ENCODE assay signal across 15 mouse cellular contexts in the genomic region with DNA sequence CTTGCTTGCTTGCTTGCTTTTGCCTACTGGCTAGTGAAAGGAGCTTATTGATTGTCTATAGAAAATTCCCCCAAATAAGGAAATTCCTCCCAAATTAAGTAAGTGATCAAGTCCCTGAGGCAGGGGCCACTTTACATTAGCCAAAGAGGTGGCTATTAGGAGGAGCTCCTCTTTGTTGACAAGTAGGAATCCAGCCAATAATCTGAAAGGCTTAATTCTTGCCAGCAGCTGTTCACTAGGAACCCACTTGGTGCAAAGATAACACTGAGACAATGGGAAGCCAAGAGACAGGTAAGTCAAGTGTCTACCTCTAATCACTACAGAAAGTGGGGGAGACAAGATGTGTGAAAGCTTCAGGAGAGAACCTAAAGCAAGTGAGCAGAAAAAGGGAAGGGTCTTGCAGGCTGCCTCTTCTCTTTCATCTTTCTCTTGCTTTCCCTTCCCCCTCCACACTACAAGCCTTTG.
DNase-seq lines count a peak whose midpoint lies in the region; ATAC-seq and TF ChIP-seq lines count a peak whose summit lies in the region.
"Had no signal": no experiment of that assay in that cellular context is flagged by ENCODE, and none has a peak within 500 bp of the region (broad histone marks: within the 10 kb centered on the region; RNA-seq: fewer than 3 reads in every experiment).

No protein-coding gene starts in this region.

- H3K9ac ChIP-seq in forebrain, postnatal 0 days = no peak overlapping the region
- no peak overlapping the region for H3K9ac ChIP-seq in neural tube, embryonic 14.5 days (replicated peaks; ENCODE audit: low read depth, low read length)
- H3K9ac ChIP-seq: lung, embryonic 14.5 days had no signal

- H3K9me3 ChIP-seq in forebrain, embryonic 10.5 days = no peaks in the 10 kb centered on the region
- no peaks in the 10 kb centered on the region for H3K9me3 ChIP-seq in forebrain, postnatal 0 days (ENCODE audit: low read length)
- no peaks in the 10 kb centered on the region for H3K9me3 ChIP-seq in midbrain, embryonic 10.5 days (replicated peaks)
- no peaks in the 10 kb centered on the region for H3K9me3 ChIP-seq in neural tube, embryonic 14.5 days (ENCODE audit: control insufficient read depth, low read length)
- H3K9me3 ChIP-seq: heart, embryonic 13.5 days; megakaryocyte, embryonic 14.5 days had no signal

- TF ChIP-seq CTCF in forebrain, postnatal 0 days (IDR thresholded peaks at IDR 0.05; ENCODE audit: low read depth) = no peak

- H3K36me3 ChIP-seq in forebrain, embryonic 10.5 days (replicated peaks) = no peaks in the 10 kb centered on the region
- H3K36me3 ChIP-seq in forebrain, postnatal 0 days (ENCODE audit: insufficient read depth) = no peaks in the 10 kb centered on the region
- no peaks in the 10 kb centered on the region for H3K36me3 ChIP-seq in midbrain, embryonic 10.5 days
- no peaks in the 10 kb centered on the region for H3K36me3 ChIP-seq in neural tube, embryonic 14.5 days (ENCODE audit: control insufficient read depth, insufficient read depth, low read length)
- H3K36me3 ChIP-seq: heart, embryonic 13.5 days had no signal

- no peak overlapping the region for H3K4me2 ChIP-seq in forebrain, postnatal 0 days (ENCODE audit: low read depth)
- no peak overlapping the region for H3K4me2 ChIP-seq in neural tube, embryonic 14.5 days (ENCODE audit: low read depth, low read length)
- H3K4me2 ChIP-seq: heart, embryonic 13.5 days; lung, embryonic 14.5 days had no signal

- H3K27me3 ChIP-seq in forebrain, embryonic 10.5 days (ENCODE audit: poor library complexity, severe bottlenecking) = no peaks in the 10 kb centered on the region
- no peaks in the 10 kb centered on the region for H3K27me3 ChIP-seq in forebrain, postnatal 0 days (ENCODE audit: insufficient read depth, low read length)
- H3K27me3 ChIP-seq in midbrain, embryonic 10.5 days (ENCODE audit: low read depth, poor library complexity, severe bottlenecking) = no peaks in the 10 kb centered on the region
- no peaks in the 10 kb centered on the region for H3K27me3 ChIP-seq in neural tube, embryonic 14.5 days (ENCODE audit: control insufficient read depth, insufficient read depth, low read length)
- H3K27me3 ChIP-seq: heart, embryonic 13.5 days had no signal

- DNase-seq in forebrain, embryonic 10.5 days (ENCODE audit: extremely low spot score, low spot score) = no peak
- DNase-seq in forebrain, postnatal 0 days = peak; percentile 18
- DNase-seq in midbrain, embryonic 10.5 days (ENCODE audit: low spot score) = no peak
- DNase-seq in adrenal gland, adult (ENCODE audit: inconsistent age in 2 of 2, low spot score in 1 of 2) = no peak
- DNase-seq: cerebellum, adult 18-20 months; gastrocnemius, postnatal 36 days; lung, embryonic 14.5 days; right cerebral cortex, postnatal 25 days; thymus, adult 2 months had no signal

- peaks cover 39% of the 10 kb centered on the region for H3K4me1 ChIP-seq in forebrain, embryonic 10.5 days
- H3K4me1 ChIP-seq in forebrain, postnatal 0 days (ENCODE audit: insufficient read depth) = peaks cover 13% of the 10 kb centered on the region
- H3K4me1 ChIP-seq in midbrain, embryonic 10.5 days = peaks cover 48% of the 10 kb centered on the region
- H3K4me1 ChIP-seq in neural tube, embryonic 14.5 days (ENCODE audit: control insufficient read depth, insufficient read depth, low read length) = peaks cover 19% of the 10 kb centered on the region

- peak overlapping the region; percentile 21; the same call in 1 of the 2 replicates for H3K4me3 ChIP-seq in forebrain, embryonic 10.5 days
- H3K4me3 ChIP-seq in forebrain, postnatal 0 days (ENCODE audit: low read depth, low read length) = no peak overlapping the region
- H3K4me3 ChIP-seq in midbrain, embryonic 10.5 days = peak overlapping the region; percentile 40; the same call in 1 of the 2 replicates
- H3K4me3 ChIP-seq in neural tube, embryonic 14.5 days (ENCODE audit: low read depth, low read length) = no peak overlapping the region
- H3K4me3 ChIP-seq: heart, embryonic 13.5 days; megakaryocyte, embryonic 14.5 days had no signal

- H3K27ac ChIP-seq in forebrain, embryonic 10.5 days = peak overlapping the region; percentile 85
- 0 out of 2 replicates have a peak overlapping the region, but pooled peaks have one; percentile 57 for H3K27ac ChIP-seq in forebrain, postnatal 0 days (ENCODE audit: low read depth, low read length)
- H3K27ac ChIP-seq in midbrain, embryonic 10.5 days (replicated peaks) = peak overlapping the region; percentile 94
- peak overlapping the region; percentile 85 for H3K27ac ChIP-seq in neural tube, embryonic 14.5 days (ENCODE audit: low read depth, low read length)
- H3K27ac ChIP-seq: heart, embryonic 13.5 days had no signal

- no peak for ATAC-seq in forebrain, postnatal 0 days
- no peak for ATAC-seq in neural tube, embryonic 14.5 days (ENCODE audit: low read depth)
- no peak for ATAC-seq in megakaryocyte-erythroid progenitor cell, adult 5-6 weeks (replicated peaks; ENCODE audit: low FRiP score, low TSS enrichment, poor library complexity, severe bottlenecking)
- ATAC-seq in CD4-positive, CD25-positive, alpha-beta regulatory T cell, adult 4 months = no peak
- ATAC-seq: activated CD4-positive, CD25-positive, alpha-beta regulatory T cell, adult 4 months had no signal

Comparison
In these comparisons a context has a peak if more than half of its experiments do, and no peak if none do; other contexts are left out.
1. H3K4me3 ChIP-seq: peak in forebrain, embryonic 10.5 days (single experiment) and midbrain, embryonic 10.5 days (single experiment); none in forebrain, postnatal 0 days (single experiment) and neural tube, embryonic 14.5 days (single experiment).
2. Peak in every context shown above with its lines, with median percentiles within 50 percentile points of each other: H3K27ac ChIP-seq.